Mouse (Mus musculus) liver, adult (tissue): Measurements from ENCODE around the gene Gm8922.
"Not testable (repeated sequence)": the region's sequence is repeated elsewhere in the genome, so short reads cannot be mapped to it uniquely, and the experiment has no call there.

Experiments
- GATA4 ChIP-seq: IDR thresholded peaks from 2 replicates; pipeline ENCODE4 v1.6.1; 2014; ENCODE audit warnings: mild to moderate bottlenecking, low read length; ENCODE audit not compliant: insufficient replicate concordance

Gm8922 gene

DNA sequence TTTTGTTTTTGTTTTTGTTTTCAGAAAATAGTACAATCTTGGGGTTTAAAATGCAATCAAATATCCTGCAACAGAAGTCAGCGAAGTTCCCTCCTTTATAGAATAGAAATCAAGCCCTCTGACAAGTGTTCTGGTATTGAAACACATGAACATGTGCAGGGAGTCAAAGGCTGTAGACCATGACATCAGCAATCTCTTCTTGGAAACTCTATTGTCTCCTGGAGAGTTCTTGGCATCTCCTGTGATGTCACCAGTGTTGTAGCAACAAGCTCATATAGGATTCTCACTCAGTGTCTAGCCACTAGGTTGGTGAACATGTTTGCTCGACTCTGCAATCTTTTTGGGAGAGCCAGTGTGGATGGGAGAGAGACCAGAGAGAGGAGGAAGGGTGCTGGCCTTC, at the start of gene Gm8922:
Gene Gm8922 (plus strand): TSS at position 301 of the 400 bp plus-strand sequence.
- TF ChIP-seq GATA4 = not testable (repeated sequence)
